Mouse (Mus musculus) C2C12 (cell line): ENCODE data around the gene Nemp1. TPM values are rescaled to one million over a fixed set of nuclear protein-coding genes. Genes with fewer than 3 reads are reported as not detected.

ENCODE experiments used
- H3K27me3 ChIP-seq: one replicate; pipeline ENCODE4 v1.6.1; 2011; ENCODE audit not compliant: control insufficient read depth, insufficient read depth, insufficient read length
- H3K36me3 ChIP-seq: one replicate; pipeline ENCODE4 v1.6.1; 2011; ENCODE audit not compliant: control insufficient read depth, insufficient read depth
- H3K4me3 ChIP-seq: one replicate; pipeline ENCODE4 v1.5.1; 2011; ENCODE audit warnings: mild to moderate bottlenecking, control low read depth; ENCODE audit not compliant: poor library complexity, insufficient read depth, severe bottlenecking
- H3K79me2 ChIP-seq: one replicate; pipeline ENCODE4 v1.6.1; 2011; ENCODE audit not compliant: control insufficient read depth, insufficient read depth
- H3K79me3 ChIP-seq: one replicate; pipeline ENCODE4 v1.6.1; 2011; ENCODE audit warnings: low read depth, control low read depth
- H3ac ChIP-seq: one replicate; pipeline ENCODE3; 2011; ENCODE audit warnings: low read depth; ENCODE audit not compliant: control insufficient read depth, insufficient read length
- CEBPB ChIP-seq: IDR thresholded peaks from one replicate; pipeline ENCODE4 v1.6.1; 2011; ENCODE audit warnings: low read depth, mild to moderate bottlenecking, control low read depth, moderate library complexity
- CTCF ChIP-seq: IDR thresholded peaks from one replicate; pipeline ENCODE4 v1.5.1; 2011; ENCODE audit not compliant: control insufficient read depth, insufficient read depth, insufficient read length
- FOSL1 ChIP-seq: IDR thresholded peaks from one replicate; pipeline ENCODE4 v1.8.0; 2011; ENCODE audit warnings: mild to moderate bottlenecking, low read length; ENCODE audit not compliant: poor library complexity, insufficient read depth, severe bottlenecking
- MAX ChIP-seq: IDR thresholded peaks from one replicate; pipeline ENCODE4 v1.6.1; 2011; ENCODE audit warnings: mild to moderate bottlenecking, control low read depth
- MYOD1 ChIP-seq: IDR thresholded peaks from one replicate; pipeline ENCODE4 v1.6.1; 2011; ENCODE audit warnings: low read depth; ENCODE audit not compliant: control insufficient read depth, insufficient read length
- MYOG ChIP-seq: IDR thresholded peaks from one replicate; pipeline ENCODE4 v1.6.1; 2011; ENCODE audit not compliant: control insufficient read depth, insufficient read length; ENCODE audit errors: extremely low read depth
- USF1 ChIP-seq: IDR thresholded peaks from one replicate; pipeline ENCODE4 v1.6.1; 2011; ENCODE audit warnings: low read depth, mild to moderate bottlenecking, control low read depth, moderate library complexity
- polyA plus RNA-seq: library from polyadenylated mRNA; unstranded; fragments of >200 nt; fragmentation: generic; extraction: Trizol; gene quantifications from one replicate; pipeline ENCODE4 v1.2.1, GENCODE M21; 2012; ENCODE audit warnings: missing spikeins

The Nemp1 gene
- polyA plus RNA-seq, 1 experiment: 6.8 TPM

DNA sequence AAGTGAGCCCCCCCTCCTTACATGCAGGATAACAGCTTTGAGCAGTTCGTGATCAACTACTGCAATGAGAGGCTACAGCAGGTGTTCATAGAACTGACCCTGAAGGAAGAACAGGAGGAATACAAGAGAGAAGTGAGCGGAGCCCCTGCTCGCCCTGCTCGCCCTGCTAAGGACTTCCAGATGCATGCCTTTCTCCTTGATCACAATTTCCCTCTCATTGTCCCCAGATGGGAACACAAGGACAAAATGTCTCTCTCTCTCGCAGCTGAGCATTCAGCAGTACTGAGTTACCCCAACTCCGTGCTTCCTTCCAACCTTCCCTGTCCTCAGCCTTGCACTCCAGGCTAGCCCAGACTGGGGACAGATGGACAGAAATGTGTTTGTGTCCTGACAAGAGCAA lies 46.0 kb downstream of the Nemp1 start:
- Histone ChIP-seq H3K36me3 (no peaks in the 10 kb centered on the region), H3ac (no peak overlapping the region), H3K79me2 (no peaks in the 10 kb centered on the region), H3K27me3 (no peaks in the 10 kb centered on the region), H3K79me3 (no peaks in the 10 kb centered on the region), H3K4me3 (no peak overlapping the region)
- TF ChIP-seq FOSL1: no peak

GRCm38 (mm10) chr10:127721671-127722418 lies 55.1 kb downstream of the Nemp1 start:
- H3K36me3 ChIP-seq: no peaks in the 10 kb centered on the region
- TF ChIP-seq FOSL1: no peak
- TF ChIP-seq CTCF: no peak
- TF ChIP-seq CEBPB: no peak
- TF ChIP-seq MYOD1: no peak
- no peak for TF ChIP-seq USF1
- TF ChIP-seq MYOG: no peak
- no peak for TF ChIP-seq MAX
- H3K79me2 ChIP-seq: no peaks in the 10 kb centered on the region
- peaks cover 51% of the 10 kb centered on the region for H3K27me3 ChIP-seq
- H3ac ChIP-seq: no peak overlapping the region
- no peak overlapping the region for H3K4me3 ChIP-seq
- H3K79me3 ChIP-seq: no peaks in the 10 kb centered on the region

GRCm38 (mm10) chr10:127724178-127724577 lies 57.5 kb downstream of the Nemp1 start, which contains the start of gene Tac2:
Gene Tac2 (plus strand): TSS chr10:127724478.
- no peak within 1 kb of the TSS for H3ac ChIP-seq
- H3K4me3 ChIP-seq: no peak within 1 kb of the TSS
- H3K36me3 ChIP-seq: no peaks in the 10 kb centered on the region
- no peaks in the 10 kb centered on the region for H3K79me2 ChIP-seq
- H3K79me3 ChIP-seq: no peaks in the 10 kb centered on the region
- TF ChIP-seq USF1: no peak
- no peak for TF ChIP-seq MYOD1
- TF ChIP-seq CEBPB: no peak
- TF ChIP-seq MAX: no peak
- TF ChIP-seq CTCF: no peak
- no peak for TF ChIP-seq FOSL1
- TF ChIP-seq MYOG: no peak
- peaks cover 74% of the 10 kb centered on the region for H3K27me3 ChIP-seq

- TF ChIP-seq MYOG (no peak), MAX (no peak), FOSL1 (no peak), CTCF (no peak), MYOD1 (no peak), CEBPB (no peak), USF1 (no peak)
- H3K79me2 ChIP-seq: no peaks in the 10 kb centered on the region
- no peaks in the 10 kb centered on the region for H3K79me3 ChIP-seq
- H3K36me3 ChIP-seq: no peaks in the 10 kb centered on the region
- H3K27me3 ChIP-seq: peaks cover 83% of the 10 kb centered on the region
- H3ac ChIP-seq: no peak overlapping the region
- no peak overlapping the region for H3K4me3 ChIP-seq
Measured at GRCm38 (mm10) chr10:127725136-127725535, 58.4 kb downstream of the Nemp1 start.

DNA sequence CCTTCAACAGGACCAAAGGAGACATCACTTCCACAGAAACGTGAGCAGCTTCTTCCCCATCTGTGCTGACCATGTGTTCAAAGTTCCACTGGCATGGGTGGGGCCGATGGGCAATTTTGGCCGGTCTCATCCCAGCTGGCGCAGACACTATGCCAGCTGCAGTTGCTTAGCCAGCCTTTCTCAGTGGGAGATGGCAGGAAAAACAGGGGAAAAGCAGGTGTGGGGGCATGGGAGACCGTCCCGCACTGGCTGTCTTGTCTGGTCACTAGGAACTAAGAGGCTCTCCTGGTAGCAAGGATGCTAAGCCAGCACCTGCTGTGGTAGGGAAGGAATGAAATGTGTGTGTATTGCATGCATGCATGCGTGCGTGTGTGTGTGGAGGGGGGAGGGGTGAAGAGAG lies 61.7 kb downstream of the Nemp1 start:
- H3K27me3 ChIP-seq: peaks cover 78% of the 10 kb centered on the region
- H3K79me3 ChIP-seq: no peaks in the 10 kb centered on the region
- H3K36me3 ChIP-seq: no peaks in the 10 kb centered on the region
- no peak for TF ChIP-seq CTCF
- TF ChIP-seq MYOG: no peak
- H3K4me3 ChIP-seq: no peak overlapping the region
- no peak overlapping the region for H3ac ChIP-seq
- H3K79me2 ChIP-seq: no peaks in the 10 kb centered on the region

- Histone ChIP-seq H3K36me3 (no peaks in the 10 kb centered on the region), H3K79me2 (no peaks in the 10 kb centered on the region), H3K79me3 (no peaks in the 10 kb centered on the region), H3K27me3 (peaks cover 82% of the 10 kb centered on the region), H3ac (no peak overlapping the region), H3K4me3 (no peak overlapping the region)
- TF ChIP-seq USF1: no peak
- no peak for TF ChIP-seq MYOG
- TF ChIP-seq FOSL1: no peak
- TF ChIP-seq MYOD1: no peak
- TF ChIP-seq MAX: no peak
- no peak for TF ChIP-seq CEBPB
- no peak for TF ChIP-seq CTCF
Measured at GRCm38 (mm10) chr10:127730285-127730932, 63.7 kb downstream of the Nemp1 start.
